Mouse (Mus musculus): ENCODE results near the gene S1pr1.

DNA sequence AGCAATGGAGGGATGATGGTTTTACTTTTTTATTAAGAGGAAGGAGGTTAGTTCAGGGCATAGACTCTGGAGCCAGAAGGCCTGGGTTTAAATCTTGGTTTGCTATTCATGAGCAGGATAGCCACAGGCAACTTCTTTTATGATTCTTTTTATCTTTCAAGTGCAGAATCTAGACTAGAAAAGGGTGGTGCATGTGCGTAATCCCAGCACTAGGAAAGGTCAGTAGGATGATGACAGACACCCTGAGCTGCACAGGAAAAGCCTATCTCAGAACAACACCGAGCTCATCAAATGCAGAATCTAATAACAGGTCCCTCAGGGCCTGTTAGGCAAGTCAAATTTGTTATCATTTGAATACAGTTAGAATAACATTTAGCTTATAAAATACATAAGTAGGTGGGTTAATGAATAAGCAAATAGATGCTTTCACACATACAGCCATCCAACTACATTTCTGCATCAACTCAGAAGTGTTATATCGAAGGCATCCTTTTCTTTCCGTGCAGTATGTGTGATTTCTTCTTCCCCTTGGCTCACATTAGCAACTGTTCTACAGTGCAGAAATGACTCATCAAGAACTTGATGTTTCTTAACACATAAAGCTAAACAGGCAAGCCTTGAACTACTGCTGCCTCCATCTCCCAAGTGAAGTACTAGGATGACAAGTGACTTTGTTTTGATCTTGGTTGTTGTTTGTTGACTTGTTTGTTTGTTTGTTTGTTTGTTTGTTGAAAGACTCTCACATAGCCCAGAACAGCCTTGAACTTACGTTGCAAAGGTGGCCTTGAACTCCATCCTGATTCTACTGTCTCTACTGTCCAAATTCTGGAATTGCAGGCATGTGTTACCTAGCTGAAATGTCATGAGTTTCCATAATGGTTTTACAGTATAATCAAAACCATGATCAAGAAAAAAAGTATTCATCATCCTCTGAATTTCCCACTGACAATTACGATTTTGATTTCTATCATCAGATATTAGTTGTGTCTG is 39.0 kb downstream of the S1pr1 start:
- TF ChIP-seq USF1 (IDR thresholded peaks at IDR 0.05; ENCODE audit: low read depth): no peak
- no peak for TF ChIP-seq TCF12 (IDR thresholded peaks at IDR 0.05; ENCODE audit: insufficient read depth, poor library complexity, severe bottlenecking)
- TF ChIP-seq MYOD1 (IDR thresholded peaks at IDR 0.05; ENCODE audit: control insufficient read depth in 1 of 3, insufficient read length in 2 of 3, low read depth in 2 of 3): no peak
- TF ChIP-seq POLR2A (IDR thresholded peaks at IDR 0.05; ENCODE audit: insufficient read length, low read depth): no peak
- no peak for TF ChIP-seq MAX (IDR thresholded peaks at IDR 0.05; ENCODE audit: low read depth)
- no peak for TF ChIP-seq CEBPB (IDR thresholded peaks at IDR 0.05; ENCODE audit: insufficient read depth, poor library complexity, severe bottlenecking)
- no peak for TF ChIP-seq MYOG (IDR thresholded peaks at IDR 0.05; ENCODE audit: control insufficient read depth in 1 of 3, insufficient read depth in 1 of 3, insufficient read length in 2 of 3, low read depth in 2 of 3)
